Mouse (Mus musculus) limb, embryonic 12.5 days (tissue): ENCODE data around the gene Dnaaf1. TPM values are rescaled to one million over a fixed set of nuclear protein-coding genes. Genes with fewer than 3 reads are reported as not detected.

Experiments used
- ATAC-seq: fragments of 200-750 bp; cut with Nextera tagmentation; 2 replicates; pipeline ENCODE4 v1.8.0; 2017; ENCODE audit warnings: low read depth, moderate TSS enrichment; ENCODE audit not compliant: insufficient number of reproducible peaks, insufficient read depth, low FRiP score, low TSS enrichment
- H3K27ac ChIP-seq: fragments of 300-500 bp; sonication (generic); 2 replicates; pipeline ENCODE4 v1.5.1; 2016; ENCODE audit warnings: mild to moderate bottlenecking, moderate library complexity
- H3K27me3 ChIP-seq: fragments of 300-500 bp; sonication (generic); 2 replicates; pipeline ENCODE4 v1.6.1; 2016; ENCODE audit warnings: mild to moderate bottlenecking, moderate library complexity
- H3K36me3 ChIP-seq: fragments of 300-500 bp; sonication (generic); 2 replicates; pipeline ENCODE4 v1.6.1; 2016; ENCODE audit warnings: mild to moderate bottlenecking, moderate library complexity
- H3K4me1 ChIP-seq: fragments of 300-500 bp; sonication (generic); replicated peaks from 2 replicates; pipeline ENCODE4 v1.6.1; 2016
- H3K4me2 ChIP-seq: fragments of 300-500 bp; sonication (generic); 2 replicates; pipeline ENCODE4 v1.6.1; 2016; ENCODE audit warnings: mild to moderate bottlenecking, moderate library complexity
- H3K4me3 ChIP-seq: fragments of 300-500 bp; sonication (generic); replicated peaks from 2 replicates; pipeline ENCODE4 v1.5.1; 2016; ENCODE audit warnings: mild to moderate bottlenecking
- H3K9ac ChIP-seq: fragments of 300-500 bp; sonication (generic); replicated peaks from 2 replicates; pipeline ENCODE4 v1.6.1; 2016; ENCODE audit warnings: mild to moderate bottlenecking, moderate library complexity
- H3K9me3 ChIP-seq: fragments of 300-500 bp; sonication (generic); 2 replicates; pipeline ENCODE4 v1.6.1; 2016; ENCODE audit warnings: mild to moderate bottlenecking, moderate library complexity
- WGBS: fragments of 180-500 bp; shearing (Covaris S2); methylation state at CpG from one replicate; pipeline ENCODE4 v1.1.7; 2016; 5-methylcytosine and 5-hydroxymethylcytosine counted together
- polyA plus RNA-seq: library from polyadenylated mRNA; unstranded; fragments of >200 nt; fragmentation: Nextera tagmentation; extraction: Ambion mirVana; gene quantifications from 2 replicates; pipeline ENCODE4 v1.2.1, GENCODE M21; 2016

Dnaaf1 gene
- polyA plus RNA-seq, 1 experiment from 2014 or later = not detected

DNA sequence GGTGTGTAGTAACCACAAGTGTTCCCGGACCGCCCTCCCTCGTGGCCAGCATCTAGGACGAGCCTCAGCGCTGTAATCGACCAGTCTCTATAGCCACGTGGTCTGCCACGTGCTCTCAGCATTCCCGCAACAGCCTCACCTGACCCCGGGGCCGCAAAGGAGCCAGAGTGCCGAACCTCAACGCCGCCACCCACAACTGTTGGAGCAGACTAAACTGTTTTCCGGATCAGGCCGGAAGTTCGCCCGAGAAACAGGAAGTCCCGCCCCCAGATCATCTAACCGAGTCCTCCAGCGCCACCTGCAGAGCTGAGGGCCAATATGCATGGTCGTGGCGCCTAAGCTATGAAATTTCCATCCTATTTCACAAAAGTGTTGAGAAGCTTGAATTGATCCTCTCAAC, 30.0 kb downstream of the Dnaaf1 start, which contains the start of gene Taf1c:
Gene Taf1c, minus strand, starts transcription at position 227 of the 400 bp plus-strand sequence.
- H3K9ac ChIP-seq = peak within 1 kb of the TSS; percentile 70
- H3K27ac ChIP-seq = no peak within 1 kb of the TSS
- H3K9me3 ChIP-seq = peaks cover 5% of the 10 kb centered on the region
- WGBS = under 1% methylated on average over 23 of the region's 23 CpGs
- ATAC-seq = peak; percentile 67
- no peaks in the 10 kb centered on the region for H3K27me3 ChIP-seq
- H3K4me3 ChIP-seq = peak within 1 kb of the TSS; percentile 72
- H3K4me1 ChIP-seq = peaks cover 10% of the 10 kb centered on the region
- peaks cover 29% of the 10 kb centered on the region for H3K36me3 ChIP-seq
- H3K4me2 ChIP-seq = peak within 1 kb of the TSS; percentile 82

- Histone ChIP-seq H3K4me1 (peaks cover 10% of the 10 kb centered on the region), H3K9me3 (peaks cover 5% of the 10 kb centered on the region), H3K36me3 (peaks cover 17% of the 10 kb centered on the region), H3K4me2 (no peak overlapping the region), H3K4me3 (no peak overlapping the region), H3K27ac (no peak overlapping the region), H3K27me3 (no peaks in the 10 kb centered on the region), H3K9ac (no peak overlapping the region)
- 82% methylated on average over 2 of the region's 2 CpGs for WGBS
- no peak for ATAC-seq
Observed at GRCm38 (mm10) chr8:119606224-119606623, 31.2 kb downstream of the Dnaaf1 start.

GRCm38 (mm10) chr8:119612471-119612870, 37.4 kb downstream of the Dnaaf1 start, which contains the start of gene Adad2:
TSS of gene Adad2 (plus strand) at chr8:119612747.
- H3K27ac ChIP-seq = no peak within 1 kb of the TSS
- H3K4me1 ChIP-seq = no peaks in the 10 kb centered on the region
- no peak within 1 kb of the TSS for H3K4me3 ChIP-seq
- no peak for ATAC-seq
- H3K27me3 ChIP-seq = 0 out of 2 replicates have a peak, but pooled peaks cover 7% of the 10 kb centered on the region
- no peak within 1 kb of the TSS for H3K4me2 ChIP-seq
- H3K9ac ChIP-seq = no peak within 1 kb of the TSS
- peaks cover 5% of the 10 kb centered on the region for H3K9me3 ChIP-seq
- 82% methylated on average over 26 of the region's 26 CpGs for WGBS
- H3K36me3 ChIP-seq = no peaks in the 10 kb centered on the region

DNA sequence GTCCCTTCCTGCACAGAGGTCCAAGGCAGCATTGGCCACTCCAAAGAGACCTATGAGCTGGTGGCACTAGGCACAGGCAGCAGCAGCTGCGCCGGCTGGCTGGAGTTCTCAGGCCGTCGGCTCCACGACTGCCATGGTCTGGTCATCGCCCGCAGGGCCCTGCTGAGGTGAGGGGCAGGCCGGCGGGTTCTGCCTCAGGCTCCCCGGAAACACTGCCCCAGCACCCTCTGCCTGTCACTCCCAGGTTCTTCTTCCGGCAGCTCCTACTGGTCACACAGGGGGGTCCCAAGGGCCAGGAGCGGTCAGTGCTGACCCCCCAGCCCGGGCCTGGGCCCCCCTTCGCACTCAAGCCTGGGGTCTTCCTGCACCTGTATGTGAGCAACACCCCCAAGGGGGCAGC, 40.1 kb downstream of the Dnaaf1 start:
- H3K27ac ChIP-seq = no peak overlapping the region
- no peaks in the 10 kb centered on the region for H3K36me3 ChIP-seq
- no peak overlapping the region for H3K4me2 ChIP-seq
- no peaks in the 10 kb centered on the region for H3K9me3 ChIP-seq
- WGBS = 67% methylated on average over 14 of the region's 14 CpGs
- no peak for ATAC-seq
- H3K9ac ChIP-seq = no peak overlapping the region
- H3K4me1 ChIP-seq = no peaks in the 10 kb centered on the region
- 0 out of 2 replicates have a peak, but pooled peaks cover 7% of the 10 kb centered on the region for H3K27me3 ChIP-seq
- H3K4me3 ChIP-seq = no peak overlapping the region

- no peaks in the 10 kb centered on the region for H3K4me1 ChIP-seq
- no peaks in the 10 kb centered on the region for H3K36me3 ChIP-seq
- no peaks in the 10 kb centered on the region for H3K9me3 ChIP-seq
- 69% methylated on average over 7 of the region's 7 CpGs for WGBS
- H3K9ac ChIP-seq = no peak overlapping the region
- no peak overlapping the region for H3K4me3 ChIP-seq
- H3K27me3 ChIP-seq = 0 out of 2 replicates have a peak, but pooled peaks cover 7% of the 10 kb centered on the region
- H3K4me2 ChIP-seq = no peak overlapping the region
- no peak for ATAC-seq
- no peak overlapping the region for H3K27ac ChIP-seq
Observed at GRCm38 (mm10) chr8:119616358-119616757, 41.3 kb downstream of the Dnaaf1 start.

GRCm38 (mm10) chr8:119616811-119617210, 41.8 kb downstream of the Dnaaf1 start:
- no peak overlapping the region for H3K4me2 ChIP-seq
- ATAC-seq = no peak
- no peaks in the 10 kb centered on the region for H3K9me3 ChIP-seq
- no peak overlapping the region for H3K27ac ChIP-seq
- no peaks in the 10 kb centered on the region for H3K4me1 ChIP-seq
- no peak overlapping the region for H3K4me3 ChIP-seq
- H3K27me3 ChIP-seq = 0 out of 2 replicates have a peak, but pooled peaks cover 7% of the 10 kb centered on the region
- no peaks in the 10 kb centered on the region for H3K36me3 ChIP-seq
- 90% methylated on average over 4 of the region's 4 CpGs for WGBS
- H3K9ac ChIP-seq = no peak overlapping the region

- no peak overlapping the region for H3K4me3 ChIP-seq
- H3K36me3 ChIP-seq = no peaks in the 10 kb centered on the region
- ATAC-seq = no peak
- H3K27ac ChIP-seq = no peak overlapping the region
- no peaks in the 10 kb centered on the region for H3K9me3 ChIP-seq
- no peak overlapping the region for H3K9ac ChIP-seq
- WGBS = 86% methylated on average over 5 of the region's 5 CpGs
- H3K4me1 ChIP-seq = no peaks in the 10 kb centered on the region
- 0 out of 2 replicates have a peak, but pooled peaks cover 7% of the 10 kb centered on the region for H3K27me3 ChIP-seq
- H3K4me2 ChIP-seq = no peak overlapping the region
Observed at GRCm38 (mm10) chr8:119617586-119617985, 42.6 kb downstream of the Dnaaf1 start.

DNA sequence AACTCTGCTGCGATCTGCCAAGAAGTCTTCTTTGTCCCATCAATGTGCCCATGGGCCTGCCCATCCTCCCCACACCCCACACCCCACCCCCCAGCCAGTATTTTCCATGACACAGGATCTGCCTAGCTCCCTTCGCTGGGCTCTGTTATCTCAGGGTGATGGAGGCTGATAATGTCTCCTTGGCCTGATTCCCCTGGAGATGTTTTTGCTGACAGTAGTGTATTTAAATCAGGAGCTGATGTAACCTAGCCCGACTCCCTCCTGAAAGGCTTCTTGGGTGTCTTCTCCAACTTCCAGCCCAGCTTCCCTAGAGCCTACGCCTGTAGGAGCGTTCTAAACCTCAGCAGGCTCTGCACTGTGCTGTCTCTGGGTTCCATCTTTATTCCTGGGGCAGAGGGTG, 43.9 kb downstream of the Dnaaf1 start:
- 74% methylated on average over 5 of the region's 5 CpGs for WGBS
- ATAC-seq = no peak

GRCm38 (mm10) chr8:119620116-119620840, 45.2 kb downstream of the Dnaaf1 start:
- H3K4me3 ChIP-seq = no peak overlapping the region
- H3K9ac ChIP-seq = no peak overlapping the region
- no peaks in the 10 kb centered on the region for H3K27me3 ChIP-seq
- no peak overlapping the region for H3K27ac ChIP-seq
- H3K9me3 ChIP-seq = no peaks in the 10 kb centered on the region
- 76% methylated on average over 6 of the region's 6 CpGs for WGBS
- ATAC-seq = no peak
- H3K36me3 ChIP-seq = no peaks in the 10 kb centered on the region
- no peak overlapping the region for H3K4me2 ChIP-seq
- no peaks in the 10 kb centered on the region for H3K4me1 ChIP-seq

More for the DNA sequence above, 43.9 kb downstream of the Dnaaf1 start:
- H3K27me3 ChIP-seq = 0 out of 2 replicates have a peak, but pooled peaks cover 6% of the 10 kb centered on the region
- no peaks in the 10 kb centered on the region for H3K9me3 ChIP-seq
- no peak overlapping the region for H3K4me3 ChIP-seq
- no peak overlapping the region for H3K4me2 ChIP-seq
- H3K4me1 ChIP-seq = no peaks in the 10 kb centered on the region
- no peaks in the 10 kb centered on the region for H3K36me3 ChIP-seq
- H3K9ac ChIP-seq = no peak overlapping the region
- H3K27ac ChIP-seq = no peak overlapping the region

GRCm38 (mm10) chr8:119620848-119621465, 45.9 kb downstream of the Dnaaf1 start:
- Histone ChIP-seq H3K27me3 (no peaks in the 10 kb centered on the region), H3K4me3 (no peak overlapping the region), H3K36me3 (no peaks in the 10 kb centered on the region), H3K4me1 (no peaks in the 10 kb centered on the region), H3K9ac (no peak overlapping the region), H3K4me2 (no peak overlapping the region), H3K27ac (no peak overlapping the region), H3K9me3 (no peaks in the 10 kb centered on the region)
- no peak for ATAC-seq
- 85% methylated on average over 14 of the region's 14 CpGs for WGBS

GRCm38 (mm10) chr8:119622555-119622954, 47.5 kb downstream of the Dnaaf1 start:
- no peak overlapping the region for H3K4me3 ChIP-seq
- WGBS = 34% methylated on average over 4 of the region's 4 CpGs
- H3K27me3 ChIP-seq = no peaks in the 10 kb centered on the region
- no peaks in the 10 kb centered on the region for H3K36me3 ChIP-seq
- no peak overlapping the region for H3K27ac ChIP-seq
- H3K4me1 ChIP-seq = peaks cover 1% of the 10 kb centered on the region
- H3K4me2 ChIP-seq = no peak overlapping the region
- H3K9me3 ChIP-seq = no peaks in the 10 kb centered on the region
- ATAC-seq = no peak
- no peak overlapping the region for H3K9ac ChIP-seq
